Mouse (Mus musculus): ENCODE data around the gene Slc44a2.

- TF ChIP-seq CTCF (IDR thresholded peaks at IDR 0.05; ENCODE audit: low read depth), result no peak
- no peak for TF ChIP-seq EP300 (IDR thresholded peaks at IDR 0.05; ENCODE audit: low read depth)
Observed at GRCm38 (mm10) chr9:21275727-21276126, 44.8 kb upstream of the Slc44a2 start.
